Mouse (Mus musculus) intestine, postnatal 0 days (tissue): ENCODE measurements around the gene Etv6. TPM values are rescaled to one million over a fixed set of nuclear protein-coding genes. Genes with fewer than 3 reads are reported as not detected.

Experiments
- ATAC-seq: fragments of 200-750 bp; cut with Nextera tagmentation; 2 replicates; pipeline ENCODE4 v1.8.0; 2017; ENCODE audit warnings: mild to moderate bottlenecking, moderate TSS enrichment, moderate library complexity
- H3K27ac ChIP-seq: fragments of 300-500 bp; sonication (generic); 2 replicates; pipeline ENCODE4 v1.5.1; 2014; ENCODE audit warnings: mild to moderate bottlenecking, low read depth, low read length, moderate library complexity
- H3K27me3 ChIP-seq: fragments of 300-500 bp; sonication (generic); replicated peaks from 2 replicates; pipeline ENCODE4 v1.6.1; 2014; ENCODE audit warnings: low read length, mixed read lengths; ENCODE audit not compliant: control insufficient read depth, insufficient read depth
- H3K36me3 ChIP-seq: fragments of 300-500 bp; sonication (generic); 2 replicates; pipeline ENCODE4 v1.6.1; 2014; ENCODE audit warnings: mild to moderate bottlenecking, moderate library complexity; ENCODE audit not compliant: control insufficient read depth, insufficient read depth
- H3K4me1 ChIP-seq: fragments of 300-500 bp; sonication (generic); replicated peaks from 2 replicates; pipeline ENCODE4 v1.6.1; 2014; ENCODE audit warnings: antibody characterized with exemption, low read length, mixed read lengths; ENCODE audit not compliant: control insufficient read depth, insufficient read depth
- H3K4me2 ChIP-seq: fragments of 300-500 bp; sonication (generic); replicated peaks from 2 replicates; pipeline ENCODE4 v1.6.1; 2014; ENCODE audit warnings: low read depth, mild to moderate bottlenecking, moderate library complexity
- H3K4me3 ChIP-seq: fragments of 300-500 bp; sonication (generic); 2 replicates; pipeline ENCODE4 v1.5.1; 2014; ENCODE audit warnings: low read depth, low read length
- H3K9ac ChIP-seq: fragments of 300-500 bp; sonication (generic); 2 replicates; pipeline ENCODE4 v1.6.1; 2014; ENCODE audit warnings: mild to moderate bottlenecking, low read depth, low read length
- H3K9me3 ChIP-seq: fragments of 300-500 bp; sonication (generic); 2 replicates; pipeline ENCODE4 v1.6.1; 2016; ENCODE audit warnings: mixed run types; ENCODE audit not compliant: control insufficient read depth
- CTCF ChIP-seq: sonication (generic); IDR thresholded peaks from 2 replicates; pipeline ENCODE4 v1.5.1; 2016; ENCODE audit warnings: low read depth, mild to moderate bottlenecking, control low read depth, antibody characterized with exemption, moderate library complexity
- WGBS: fragments of 180-500 bp; shearing (Covaris S2); extraction: QIAGEN DNeasy Blood & Tissue Kit; methylation state at CpG from one replicate; pipeline ENCODE4 v1.1.7; 2014; 5-methylcytosine and 5-hydroxymethylcytosine counted together
- polyA plus RNA-seq: library from polyadenylated mRNA; unstranded; fragments of >200 nt; fragmentation: Nextera tagmentation; extraction: Ambion mirVana; gene quantifications from 2 replicates; pipeline ENCODE4 v1.2.1, GENCODE M21; 2015

The Etv6 gene
- polyA plus RNA-seq, 1 experiment from 2014 or later = 7.8 TPM

- Histone ChIP-seq H3K36me3 (no peaks in the 10 kb centered on the region), H3K27ac (no peak overlapping the region), H3K27me3 (no peaks in the 10 kb centered on the region), H3K4me1 (no peaks in the 10 kb centered on the region), H3K4me3 (no peak overlapping the region), H3K9me3 (no peaks in the 10 kb centered on the region), H3K9ac (no peak overlapping the region), H3K4me2 (no peak overlapping the region)
- TF ChIP-seq CTCF = no peak
- peak; percentile 80 for ATAC-seq
- WGBS = 66% methylated on average over 1 of the region's 1 CpGs
These were observed 16.7 kb upstream of the Etv6 start for GRCm38 (mm10) chr6:134018807-134019206.

DNA sequence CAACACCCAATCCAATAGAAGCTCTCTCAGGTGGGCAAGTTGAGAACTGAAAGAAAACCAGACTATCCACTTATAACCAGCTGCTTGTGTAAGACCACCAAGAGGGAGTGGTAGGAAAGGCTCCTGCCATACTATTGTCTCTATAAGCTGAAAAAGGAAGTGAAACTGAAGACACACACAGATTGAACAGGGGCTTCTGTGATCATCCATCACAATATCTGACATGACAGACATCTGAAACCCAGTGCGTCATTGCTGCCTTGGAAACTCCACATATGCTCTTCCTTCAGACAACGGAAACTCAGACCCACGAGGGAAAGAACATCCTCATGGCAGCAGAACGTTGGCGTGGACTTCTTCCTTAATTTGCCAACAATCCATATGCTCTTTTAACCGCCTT, 14.7 kb upstream of the Etv6 start:
- Histone ChIP-seq H3K9ac (no peak overlapping the region), H3K9me3 (no peaks in the 10 kb centered on the region), H3K4me3 (no peak overlapping the region), H3K4me1 (no peaks in the 10 kb centered on the region), H3K36me3 (no peaks in the 10 kb centered on the region), H3K27me3 (no peaks in the 10 kb centered on the region), H3K4me2 (no peak overlapping the region), H3K27ac (no peak overlapping the region)
- no peak for TF ChIP-seq CTCF
- no peak for ATAC-seq
- 79% methylated on average over 6 of the region's 6 CpGs for WGBS

DNA sequence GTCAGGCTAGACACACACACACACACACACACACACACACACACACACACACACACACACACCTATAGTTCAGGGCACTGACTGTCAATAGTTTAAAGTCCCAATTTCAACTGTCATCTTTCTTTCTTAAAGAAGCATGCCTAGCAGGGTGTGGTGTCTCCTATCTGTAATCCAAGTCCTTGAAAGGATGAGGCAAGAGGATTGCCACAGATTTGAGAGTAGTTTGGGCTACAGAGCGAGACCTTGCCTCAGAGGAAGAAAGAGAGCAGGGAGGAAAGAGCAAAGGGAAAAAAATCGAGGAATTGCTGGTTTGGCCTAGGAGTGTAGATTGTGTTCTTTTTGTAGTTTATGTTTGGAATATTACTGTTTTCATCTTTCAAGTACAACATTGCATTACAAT, 9.2 kb upstream of the Etv6 start:
- Histone ChIP-seq H3K4me2 (no peak overlapping the region), H3K4me1 (no peaks in the 10 kb centered on the region), H3K9ac (no peak overlapping the region), H3K27me3 (no peaks in the 10 kb centered on the region), H3K4me3 (no peak overlapping the region), H3K36me3 (no peaks in the 10 kb centered on the region), H3K27ac (no peak overlapping the region), H3K9me3 (no peaks in the 10 kb centered on the region)
- no peak for TF ChIP-seq CTCF
- 66% methylated on average over 2 of the region's 2 CpGs for WGBS
- ATAC-seq = no peak

DNA sequence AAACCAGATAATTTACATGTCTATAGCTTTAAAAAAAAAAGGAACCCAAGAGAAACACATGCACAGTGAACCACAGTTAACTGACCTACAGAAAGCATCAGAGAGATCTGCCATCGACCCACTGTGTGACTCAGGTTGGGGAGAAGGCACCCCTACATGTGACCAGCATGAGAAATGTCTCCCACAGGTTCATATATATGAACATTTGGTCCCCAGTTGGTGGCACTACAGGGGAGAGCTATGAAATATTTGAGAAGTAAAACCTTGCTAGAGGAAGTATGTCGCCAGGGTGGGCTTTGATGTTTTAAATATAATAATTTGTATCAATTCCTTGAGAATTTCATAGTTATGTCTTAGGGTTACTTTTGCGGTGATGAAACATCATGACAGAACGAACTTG, 8.5 kb upstream of the Etv6 start:
- Histone ChIP-seq H3K4me3 (no peak overlapping the region), H3K4me1 (no peaks in the 10 kb centered on the region), H3K9ac (no peak overlapping the region), H3K9me3 (no peaks in the 10 kb centered on the region), H3K36me3 (no peaks in the 10 kb centered on the region), H3K27ac (no peak overlapping the region), H3K4me2 (no peak overlapping the region), H3K27me3 (no peaks in the 10 kb centered on the region)
- no peak for ATAC-seq
- TF ChIP-seq CTCF = no peak
- WGBS = 82% methylated on average over 4 of the region's 4 CpGs

DNA sequence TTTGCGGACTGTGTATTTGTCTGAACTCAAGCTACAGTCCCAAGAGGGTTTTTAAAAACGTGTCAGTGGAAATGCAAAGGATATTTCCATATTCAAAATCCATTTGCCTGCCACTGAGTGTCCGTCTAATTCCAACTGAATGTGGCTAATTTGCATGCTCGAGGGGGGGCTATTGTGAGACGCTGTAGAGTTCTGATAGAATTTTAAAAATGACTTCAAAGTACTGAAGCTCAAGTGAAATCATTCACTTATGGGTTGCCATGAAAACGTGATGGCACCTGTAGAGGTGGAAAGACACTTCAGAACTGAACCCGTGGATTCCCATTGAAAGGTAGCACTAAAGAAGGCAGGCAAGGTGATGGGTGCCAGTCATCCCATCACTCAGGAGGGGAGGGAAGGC, 3.0 kb upstream of the Etv6 start:
- Histone ChIP-seq H3K27me3 (no peaks in the 10 kb centered on the region), H3K27ac (no peak overlapping the region), H3K4me3 (no peak overlapping the region), H3K9ac (no peak overlapping the region), H3K4me1 (no peaks in the 10 kb centered on the region), H3K4me2 (no peak overlapping the region), H3K9me3 (no peaks in the 10 kb centered on the region), H3K36me3 (no peaks in the 10 kb centered on the region)
- WGBS = 45% methylated on average over 7 of the region's 7 CpGs
- ATAC-seq = no peak
- no peak for TF ChIP-seq CTCF

DNA sequence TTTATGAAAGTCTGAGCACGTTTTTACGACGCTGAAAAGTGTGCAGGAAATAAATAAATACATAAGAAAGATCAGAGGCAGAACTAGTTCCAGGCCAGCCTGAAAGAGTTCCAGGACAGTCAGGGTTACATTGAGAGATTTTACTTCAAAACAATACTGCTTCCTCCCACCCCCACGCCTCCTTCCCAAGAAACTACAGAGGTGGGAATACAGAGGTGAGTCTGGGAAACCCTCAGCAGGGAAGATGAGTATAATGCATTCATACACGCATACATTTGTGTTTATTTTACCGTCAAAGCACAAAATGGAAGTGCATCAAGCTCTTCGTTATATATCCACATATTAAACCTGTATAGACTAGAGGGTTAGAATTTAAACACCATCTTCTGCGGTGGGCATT, 1.1 kb upstream of the Etv6 start:
- no peak for ATAC-seq
- 2% methylated on average over 8 of the region's 8 CpGs for WGBS
- H3K27ac ChIP-seq = peak overlapping the region; percentile 100
- H3K36me3 ChIP-seq = no peaks in the 10 kb centered on the region
- no peaks in the 10 kb centered on the region for H3K9me3 ChIP-seq
- no peaks in the 10 kb centered on the region for H3K27me3 ChIP-seq
- H3K4me3 ChIP-seq = peak overlapping the region; percentile 83
- TF ChIP-seq CTCF = no peak
- H3K4me1 ChIP-seq = peaks cover 6% of the 10 kb centered on the region; the same call in 1 of the 2 replicates
- peak overlapping the region; percentile 86 for H3K4me2 ChIP-seq
- peak overlapping the region; percentile 96 for H3K9ac ChIP-seq

GRCm38 (mm10) chr6:134034904-134035489, 503 bp upstream of the Etv6 start:
- under 1% methylated on average over 54 of the region's 55 CpGs for WGBS
- peak; percentile 89 for ATAC-seq

More at GRCm38 (mm10) chr6:134034904-134035489, 503 bp upstream of the Etv6 start:
- no peak for TF ChIP-seq CTCF
- Histone ChIP-seq H3K27ac (peak overlapping the region; percentile 100), H3K9me3 (no peaks in the 10 kb centered on the region), H3K4me2 (peak overlapping the region; percentile 86), H3K9ac (peak overlapping the region; percentile 96), H3K4me3 (peak overlapping the region; percentile 83), H3K4me1 (peaks cover 6% of the 10 kb centered on the region; the same call in 1 of the 2 replicates), H3K27me3 (no peaks in the 10 kb centered on the region), H3K36me3 (no peaks in the 10 kb centered on the region)
